Mouse (Mus musculus): ENCODE data around the gene Jph4. TPM values are rescaled to one million over a fixed set of nuclear protein-coding genes. Genes with fewer than 3 reads are reported as not detected.

Gene Jph4
- polyA plus RNA-seq, 1 experiment, result 7.4 TPM

- Histone ChIP-seq H3K27me3 (ENCODE audit: control insufficient read depth, insufficient read depth, low read length) (no peaks in the 10 kb centered on the region; the same call in 1 of the 2 replicates), H3K4me1 (ENCODE audit: control insufficient read depth, insufficient read depth, low read length) (peaks cover 22% of the 10 kb centered on the region), H3K36me3 (ENCODE audit: control insufficient read depth, insufficient read depth, low read length) (no peaks in the 10 kb centered on the region), H3K27ac (ENCODE audit: control insufficient read depth, insufficient read depth, low read depth, low read length) (no peak overlapping the region), H3K4me3 (ENCODE audit: control insufficient read depth, low read depth, low read length) (no peak overlapping the region)
- TF ChIP-seq CTCF (IDR thresholded peaks at IDR 0.05; ENCODE audit: control insufficient read depth, insufficient read depth, insufficient replicate concordance, low read depth, low read length) (no peak), POLR2A (IDR thresholded peaks at IDR 0.05; ENCODE audit: control insufficient read depth, low read depth, low read length) (no peak)
These were observed 2.1 kb upstream of the Jph4 start for GRCm38 (mm10) chr14:55118852-55119251.

GRCm38 (mm10) chr14:55115846-55116245, 889 bp downstream of the Jph4 start:
- Histone ChIP-seq H3K27ac (ENCODE audit: control insufficient read depth, insufficient read depth, low read depth, low read length) (no peak overlapping the region), H3K4me3 (ENCODE audit: control insufficient read depth, low read depth, low read length) (peak overlapping the region; percentile 6), H3K4me1 (ENCODE audit: control insufficient read depth, insufficient read depth, low read length) (peaks cover 26% of the 10 kb centered on the region), H3K27me3 (ENCODE audit: control insufficient read depth, insufficient read depth, low read length) (no peaks in the 10 kb centered on the region; the same call in 1 of the 2 replicates), H3K36me3 (ENCODE audit: control insufficient read depth, insufficient read depth, low read length) (no peaks in the 10 kb centered on the region)
- TF ChIP-seq CTCF (IDR thresholded peaks at IDR 0.05; ENCODE audit: control insufficient read depth, insufficient read depth, insufficient replicate concordance, low read depth, low read length), result no peak
- TF ChIP-seq POLR2A (IDR thresholded peaks at IDR 0.05; ENCODE audit: control insufficient read depth, low read depth, low read length), result no peak

- TF ChIP-seq POLR2A (IDR thresholded peaks at IDR 0.05; ENCODE audit: control insufficient read depth, low read depth, low read length), result no peak
- no peak; the same call in 1 of the 2 replicates for TF ChIP-seq CTCF (IDR thresholded peaks at IDR 0.05; ENCODE audit: control insufficient read depth, insufficient read depth, insufficient replicate concordance, low read depth, low read length)
- Histone ChIP-seq H3K36me3 (ENCODE audit: control insufficient read depth, insufficient read depth, low read length) (no peaks in the 10 kb centered on the region), H3K27me3 (ENCODE audit: control insufficient read depth, insufficient read depth, low read length) (no peaks in the 10 kb centered on the region; the same call in 1 of the 2 replicates), H3K4me3 (ENCODE audit: control insufficient read depth, low read depth, low read length) (peak overlapping the region; percentile 77), H3K27ac (ENCODE audit: control insufficient read depth, insufficient read depth, low read depth, low read length) (no peak overlapping the region), H3K4me1 (ENCODE audit: control insufficient read depth, insufficient read depth, low read length) (peaks cover 26% of the 10 kb centered on the region)
These were observed 1.7 kb downstream of the Jph4 start for GRCm38 (mm10) chr14:55114759-55115701.

- H3K4me1 ChIP-seq (ENCODE audit: control insufficient read depth, insufficient read depth, low read length), result peaks cover 26% of the 10 kb centered on the region
- no peaks in the 10 kb centered on the region; the same call in 1 of the 2 replicates for H3K27me3 ChIP-seq (ENCODE audit: control insufficient read depth, insufficient read depth, low read length)
- peak overlapping the region; percentile 77 for H3K4me3 ChIP-seq (ENCODE audit: control insufficient read depth, low read depth, low read length)
- H3K36me3 ChIP-seq (ENCODE audit: control insufficient read depth, insufficient read depth, low read length), result no peaks in the 10 kb centered on the region
- TF ChIP-seq CTCF (IDR thresholded peaks at IDR 0.05; ENCODE audit: control insufficient read depth, insufficient read depth, insufficient replicate concordance, low read depth, low read length) (peak; percentile 34; the same call in 1 of the 2 replicates), POLR2A (IDR thresholded peaks at IDR 0.05; ENCODE audit: control insufficient read depth, low read depth, low read length) (no peak)
- no peak overlapping the region for H3K27ac ChIP-seq (ENCODE audit: control insufficient read depth, insufficient read depth, low read depth, low read length)
These were observed 2.6 kb downstream of the Jph4 start for GRCm38 (mm10) chr14:55113975-55114645.

GRCm38 (mm10) chr14:55113351-55113974, 3.3 kb downstream of the Jph4 start:
- Histone ChIP-seq H3K27ac (ENCODE audit: control insufficient read depth, insufficient read depth, low read depth, low read length) (no peak overlapping the region), H3K4me3 (ENCODE audit: control insufficient read depth, low read depth, low read length) (peak overlapping the region; percentile 25; the same call in 1 of the 2 replicates), H3K4me1 (ENCODE audit: control insufficient read depth, insufficient read depth, low read length) (peaks cover 28% of the 10 kb centered on the region), H3K36me3 (ENCODE audit: control insufficient read depth, insufficient read depth, low read length) (no peaks in the 10 kb centered on the region), H3K27me3 (ENCODE audit: control insufficient read depth, insufficient read depth, low read length) (no peaks in the 10 kb centered on the region; the same call in 1 of the 2 replicates)
- TF ChIP-seq CTCF (IDR thresholded peaks at IDR 0.05; ENCODE audit: control insufficient read depth, insufficient read depth, insufficient replicate concordance, low read depth, low read length) (no peak), POLR2A (IDR thresholded peaks at IDR 0.05; ENCODE audit: control insufficient read depth, low read depth, low read length) (no peak)

- TF ChIP-seq POLR2A (IDR thresholded peaks at IDR 0.05; ENCODE audit: control insufficient read depth, low read depth, low read length) (no peak), CTCF (IDR thresholded peaks at IDR 0.05; ENCODE audit: control insufficient read depth, insufficient read depth, insufficient replicate concordance, low read depth, low read length) (no peak)
- Histone ChIP-seq H3K4me1 (ENCODE audit: control insufficient read depth, insufficient read depth, low read length) (peaks cover 35% of the 10 kb centered on the region), H3K27ac (ENCODE audit: control insufficient read depth, insufficient read depth, low read depth, low read length) (no peak overlapping the region), H3K4me3 (ENCODE audit: control insufficient read depth, low read depth, low read length) (no peak overlapping the region), H3K27me3 (ENCODE audit: control insufficient read depth, insufficient read depth, low read length) (no peaks in the 10 kb centered on the region; the same call in 1 of the 2 replicates), H3K36me3 (ENCODE audit: control insufficient read depth, insufficient read depth, low read length) (no peaks in the 10 kb centered on the region)
These were observed 5.0 kb downstream of the Jph4 start for GRCm38 (mm10) chr14:55111720-55112119.

Data from testis, adult 2 months (tissue).